In the genomic region with DNA sequence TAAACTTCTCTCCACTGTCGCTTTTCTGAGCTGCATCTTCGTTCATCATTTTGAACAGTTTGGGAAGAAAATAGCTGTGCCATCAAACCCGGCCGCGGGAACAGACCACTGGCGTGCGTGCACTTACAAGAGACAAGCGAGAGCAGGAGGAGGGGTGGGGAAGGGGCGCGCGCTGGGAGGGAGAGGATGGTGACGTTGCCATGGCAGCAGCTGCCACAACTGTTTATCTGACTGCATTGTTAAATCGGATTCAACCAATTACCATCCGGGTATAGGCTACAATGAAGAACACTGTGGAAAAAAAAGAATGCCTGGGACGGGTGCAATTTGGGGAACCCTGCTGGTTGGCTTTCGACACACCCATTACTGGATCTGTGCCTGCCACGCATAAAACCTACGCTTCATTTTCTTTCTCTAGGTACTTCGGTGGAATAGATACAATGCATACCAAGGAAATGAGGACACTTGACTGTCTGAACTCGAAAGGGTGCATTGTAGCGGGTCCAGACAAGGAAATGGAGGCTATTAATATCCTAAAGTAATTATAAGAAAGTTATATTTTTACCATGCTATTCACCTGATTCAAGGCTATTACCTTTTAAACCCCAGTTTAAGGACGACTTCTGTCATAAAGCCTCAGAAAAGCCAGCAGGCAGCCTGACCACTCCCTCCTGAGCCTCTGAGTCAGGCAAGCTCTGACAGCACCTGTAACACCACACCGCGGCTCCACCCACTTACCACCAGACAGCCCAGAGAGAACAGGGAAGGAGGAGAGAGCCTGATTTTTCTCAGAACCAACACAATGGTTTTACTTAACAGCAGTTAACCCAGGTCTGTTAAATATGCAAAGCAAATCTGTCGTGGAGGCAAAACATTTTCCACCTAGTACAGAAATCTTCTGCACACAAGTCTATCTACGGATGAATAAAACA, we compare ENCODE assay signal across 9 mouse cellular contexts.
A peak's percentile ranks its signal among the peaks of the same experiment; 100 is the strongest.
DNase-seq lines count a peak whose midpoint lies in the region; ATAC-seq and TF ChIP-seq lines count a peak whose summit lies in the region.
"Had no signal": no experiment of that assay in that cellular context is flagged by ENCODE, and none has a peak within 500 bp of the region (broad histone marks: within the 10 kb centered on the region; RNA-seq: fewer than 3 reads in every experiment).

No protein-coding gene starts in this region.

- H3K9me3 ChIP-seq in liver, embryonic 13.5 days (replicated peaks) = no peaks in the 10 kb centered on the region

- no peaks in the 10 kb centered on the region for H3K4me1 ChIP-seq in liver, embryonic 13.5 days (replicated peaks)
- peaks cover 10% of the 10 kb centered on the region for H3K4me1 ChIP-seq in olfactory bulb, adult 2 months (ENCODE audit: control insufficient read depth, insufficient read depth, low read length)

- no peak overlapping the region for H3K27ac ChIP-seq in liver, embryonic 13.5 days
- H3K27ac ChIP-seq in olfactory bulb, adult 2 months (ENCODE audit: insufficient read depth, low read depth, low read length) = no peak overlapping the region
- H3K27ac ChIP-seq: liver, embryonic 14.5 days had no signal

- TF ChIP-seq POLR2A in olfactory bulb, adult 2 months (IDR thresholded peaks at IDR 0.05; ENCODE audit: insufficient read depth, low read depth, low read length) = no peak

- no peaks in the 10 kb centered on the region for H3K36me3 ChIP-seq in liver, embryonic 13.5 days

- 6% methylated on average over 26 of the region's 26 CpGs for WGBS in liver, embryonic 13.5 days (ENCODE audit: insufficient replicate concordance)
- whole genome bisulfite sequencing in olfactory bulb, adult 2 months = 3% methylated on average over 26 of the region's 26 CpGs

- H3K27me3 ChIP-seq in liver, embryonic 13.5 days = peaks cover 12% of the 10 kb centered on the region

- H3K9ac ChIP-seq in liver, embryonic 13.5 days = no peak overlapping the region
- H3K9ac ChIP-seq: liver, embryonic 14.5 days had no signal

- no peak for ATAC-seq in liver, embryonic 13.5 days (ENCODE audit: low read depth)

- no peak for TF ChIP-seq CTCF in olfactory bulb, adult 2 months (IDR thresholded peaks at IDR 0.05; ENCODE audit: insufficient read depth, low read depth, low read length)

- DNase-seq in gastrocnemius, postnatal 10 days = peak; percentile 16
- DNase-seq in gastrocnemius, postnatal 14 days = no peak
- peak; percentile 85 for DNase-seq in cerebellum, adult 9-11 months
- DNase-seq in frontal cortex, postnatal 10 days (ENCODE audit: low spot score in 2 of 2) = peak; percentile 46 to 64
- peak; percentile 32 for DNase-seq in kidney, postnatal 14 days
- DNase-seq in liver, embryonic 13.5 days = no peak
- DNase-seq in thymus, postnatal 10 days (ENCODE audit: low spot score in 2 of 2) = no peak

- H3K4me2 ChIP-seq in liver, embryonic 13.5 days = peak overlapping the region; percentile 41

- H3K4me3 ChIP-seq in liver, embryonic 13.5 days (replicated peaks) = no peak overlapping the region
- peak overlapping the region; percentile 50 for H3K4me3 ChIP-seq in olfactory bulb, adult 2 months (ENCODE audit: insufficient read depth, low read depth, low read length)

- intact Hi-C loops in gastrocnemius, postnatal 14 days (cut with DNase I; ENCODE audit: low total_unique reads) = no loop called here

Comparison
In these comparisons a context has a peak if more than half of its experiments do, and no peak if none do; other contexts are left out.
1. DNase-seq: peak in gastrocnemius, postnatal 10 days (single experiment), cerebellum, adult 9-11 months (single experiment), frontal cortex, postnatal 10 days (2 of 2) and kidney, postnatal 14 days (single experiment); none in gastrocnemius, postnatal 14 days (single experiment), liver, embryonic 13.5 days (single experiment) and thymus, postnatal 10 days (0 of 2).